Mouse (Mus musculus) testis, adult 2 months (tissue): Measurements from ENCODE around the gene Pam.

Experiments
- CTCF ChIP-seq: fragments of 200-500 bp; IDR thresholded peaks from 2 replicates; pipeline ENCODE4 v1.5.1; 2012; ENCODE audit warnings: low read depth, mild to moderate bottlenecking, inconsistent platforms, low read length, moderate library complexity; ENCODE audit not compliant: control insufficient read depth, insufficient read depth, insufficient replicate concordance
- POLR2A ChIP-seq: fragments of 200-500 bp; IDR thresholded peaks from 2 replicates; pipeline ENCODE4 v1.6.1; 2012; ENCODE audit warnings: low read depth, mild to moderate bottlenecking, inconsistent platforms, low read length, moderate library complexity; ENCODE audit not compliant: control insufficient read depth

- TF ChIP-seq CTCF (no peak), POLR2A (no peak)
Measured at GRCm38 (mm10) chr1:97822904-97823303, 272.5 kb downstream of the Pam start.
